Mouse (Mus musculus) MEL (cell line): Measurements from ENCODE around the gene Dot1l. TPM values are rescaled to one million over a fixed set of nuclear protein-coding genes. Genes with fewer than 3 reads are reported as not detected.

Experiments
- DNase-seq: peaks from one replicate; pipeline ENCODE4 v3.0.0; 2011; ENCODE audit warnings: low read depth, low spot score
- H3K27ac ChIP-seq: 2 replicates; pipeline ENCODE4 v1.5.1; 2012; ENCODE audit warnings: low read depth, mild to moderate bottlenecking, control low read depth, low read length, moderate library complexity; ENCODE audit not compliant: control insufficient read depth
- H3K27me3 ChIP-seq, 2 experiments: fragments of 150-350 bp in 1 of 2; sonication (generic) in 1 of 2; 2 replicates each; pipeline ENCODE4 v1.6.1; 2012; ENCODE audit warnings: low read length in 2 of 2, mild to moderate bottlenecking in 2 of 2, improper control_type of control experiment in 1 of 2, moderate library complexity in 1 of 2; ENCODE audit not compliant: insufficient read depth in 2 of 2, control insufficient read depth in 1 of 2
- H3K36me3 ChIP-seq, 2 experiments: 2 replicates each; pipeline ENCODE4 v1.6.1; 2012 to 2014; ENCODE audit warnings: low read length in 2 of 2, improper control_type of control experiment in 1 of 2, inconsistent platforms in 1 of 2, mild to moderate bottlenecking in 1 of 2; ENCODE audit not compliant: insufficient read depth in 2 of 2, control insufficient read depth in 1 of 2
- H3K4me1 ChIP-seq, 2 experiments: fragments of 150-350 bp in 1 of 2; sonication (generic) in 1 of 2; 2 replicates each; pipeline ENCODE4 v1.6.1; 2012; ENCODE audit warnings: low read length in 2 of 2, improper control_type of control experiment in 1 of 2, mild to moderate bottlenecking in 1 of 2; ENCODE audit not compliant: insufficient read depth in 2 of 2, control insufficient read depth in 1 of 2
- H3K4me3 ChIP-seq, 2 experiments: fragments of 150-350 bp in 1 of 2; sonication (generic) in 1 of 2; 2 replicates each; pipeline ENCODE4 v1.5.1; 2012; ENCODE audit warnings: low read depth in 2 of 2, low read length in 2 of 2, mild to moderate bottlenecking in 2 of 2, moderate library complexity in 2 of 2, control low read depth in 1 of 2, improper control_type of control experiment in 1 of 2; ENCODE audit not compliant: control insufficient read depth in 1 of 2, insufficient read depth in 1 of 2
- H3K79me2 ChIP-seq: 2 replicates; pipeline ENCODE4 v1.6.1; 2012; ENCODE audit warnings: mild to moderate bottlenecking, low read length, moderate library complexity; ENCODE audit not compliant: control insufficient read depth, poor library complexity, insufficient read depth
- H3K9ac ChIP-seq: 2 replicates; pipeline ENCODE4 v1.6.1; 2012; ENCODE audit warnings: low read depth, mild to moderate bottlenecking, control low read depth, low read length, moderate library complexity; ENCODE audit not compliant: control insufficient read depth, poor library complexity, severe bottlenecking
- H3K9me3 ChIP-seq: fragments of 150-350 bp; sonication (generic); replicated peaks from 2 replicates; pipeline ENCODE4 v1.6.1; 2012; ENCODE audit warnings: mild to moderate bottlenecking, low read length, improper control_type of control experiment, moderate library complexity; ENCODE audit not compliant: insufficient read depth
- CTCF ChIP-seq, 3 experiments: IDR thresholded peaks in 2 of 3; conservative IDR thresholded peaks in 1 of 3; 2 replicates each; pipeline ENCODE4 v1.5.1; 2011 to 2012; ENCODE audit warnings: low read length in 3 of 3, low read depth in 2 of 3, mild to moderate bottlenecking in 2 of 3, improper control_type of control experiment in 1 of 3, inconsistent platforms in 1 of 3, mixed read lengths in 1 of 3, moderate library complexity in 1 of 3; ENCODE audit not compliant: control insufficient read depth in 1 of 3, insufficient read depth in 1 of 3, poor library complexity in 1 of 3, severe bottlenecking in 1 of 3
- E2F4 ChIP-seq: IDR thresholded peaks from 2 replicates; pipeline ENCODE4 v1.6.1; 2011; ENCODE audit warnings: low read depth, low read length, improper control_type of control experiment, borderline replicate concordance
- ELF1 ChIP-seq: IDR thresholded peaks from 2 replicates; pipeline ENCODE4 v1.6.1; 2014; ENCODE audit warnings: low read depth, mild to moderate bottlenecking, inconsistent platforms, low read length, improper control_type of control experiment, moderate library complexity
- GATA1 ChIP-seq: IDR thresholded peaks from 2 replicates; pipeline ENCODE4 v1.6.1; 2011; ENCODE audit warnings: low read depth, low read length, improper control_type of control experiment
- HCFC1 ChIP-seq: IDR thresholded peaks from 2 replicates; pipeline ENCODE4 v1.6.1; 2012; ENCODE audit warnings: low read depth, mild to moderate bottlenecking, inconsistent platforms, low read length, improper control_type of control experiment, moderate library complexity
- JUND ChIP-seq: IDR thresholded peaks from 2 replicates; pipeline ENCODE4 v1.6.1; 2011; ENCODE audit warnings: low read depth, mild to moderate bottlenecking, improper control_type of control experiment, low read length
- KAT2A ChIP-seq: conservative IDR thresholded peaks from 2 replicates; pipeline ENCODE4 v1.6.1; 2012; ENCODE audit warnings: low read depth, low read length, improper control_type of control experiment, inconsistent platforms
- MAFK ChIP-seq: IDR thresholded peaks from 2 replicates; pipeline ENCODE4 v1.6.1; 2011; ENCODE audit warnings: low read depth, mild to moderate bottlenecking, low read length, improper control_type of control experiment, borderline replicate concordance
- MAZ ChIP-seq: IDR thresholded peaks from 2 replicates; pipeline ENCODE4 v1.6.1; 2012; ENCODE audit warnings: low read depth, mild to moderate bottlenecking, inconsistent platforms, low read length, improper control_type of control experiment
- MEF2A ChIP-seq: IDR thresholded peaks from 2 replicates; pipeline ENCODE4 v1.6.1; 2014; ENCODE audit warnings: low read depth, mild to moderate bottlenecking, inconsistent platforms, low read length, improper control_type of control experiment; ENCODE audit not compliant: poor library complexity, insufficient replicate concordance, severe bottlenecking; ENCODE audit errors: extremely low read depth
- MXI1 ChIP-seq: IDR thresholded peaks from 2 replicates; pipeline ENCODE4 v1.6.1; 2011; ENCODE audit warnings: mild to moderate bottlenecking, low read depth, low read length, improper control_type of control experiment
- POLR2A ChIP-seq, 2 experiments: IDR thresholded peaks; 2 replicates each; pipeline ENCODE4 v1.6.1; 2011 to 2012; ENCODE audit warnings: low read length in 2 of 2, mild to moderate bottlenecking in 2 of 2, control low read depth in 1 of 2, improper control_type of control experiment in 1 of 2, low read depth in 1 of 2, moderate library complexity in 1 of 2; ENCODE audit not compliant: control insufficient read depth in 1 of 2, insufficient read depth in 1 of 2, poor library complexity in 1 of 2
- POLR2AphosphoS2 ChIP-seq: IDR thresholded peaks from 2 replicates; pipeline ENCODE4 v1.6.1; 2011; ENCODE audit warnings: low read length, improper control_type of control experiment
- POLR2AphosphoS5 ChIP-seq: IDR thresholded peaks from 2 replicates; pipeline ENCODE4 v1.6.1; 2012; ENCODE audit warnings: low read depth, borderline replicate concordance, mild to moderate bottlenecking, inconsistent platforms, low read length, moderate library complexity, mixed read lengths
- RAD21 ChIP-seq: IDR thresholded peaks from 2 replicates; pipeline ENCODE4 v1.6.1; 2011; ENCODE audit warnings: mild to moderate bottlenecking, low read depth, low read length, improper control_type of control experiment
- RCOR1 ChIP-seq: IDR thresholded peaks from 2 replicates; pipeline ENCODE4 v1.6.1; 2012; ENCODE audit warnings: low read depth, mild to moderate bottlenecking, inconsistent platforms, low read length, improper control_type of control experiment
- SIN3A ChIP-seq: IDR thresholded peaks from 2 replicates; pipeline ENCODE4 v1.6.1; 2012; ENCODE audit warnings: low read length, improper control_type of control experiment, inconsistent platforms
- TCF12 ChIP-seq: IDR thresholded peaks from 2 replicates; pipeline ENCODE4 v1.6.1; 2014; ENCODE audit warnings: low read depth, mild to moderate bottlenecking, inconsistent platforms, low read length, improper control_type of control experiment, moderate library complexity
- ZC3H11A ChIP-seq: IDR thresholded peaks from 2 replicates; pipeline ENCODE4 v1.6.1; 2012; ENCODE audit warnings: low read depth, mild to moderate bottlenecking, inconsistent platforms, low read length, improper control_type of control experiment
- ZKSCAN1 ChIP-seq: IDR thresholded peaks from 2 replicates; pipeline ENCODE4 v1.6.1; 2012; ENCODE audit warnings: low read depth, mild to moderate bottlenecking, inconsistent platforms, low read length, improper control_type of control experiment, moderate library complexity
- polyA plus RNA-seq, 2 experiments: library from polyadenylated mRNA; stranded (reverse) in 1 of 2; unstranded in 1 of 2; fragments of >175 nt in 1 of 2; fragments of >200 nt in 1 of 2; gene quantifications; 2 replicates each; pipeline versions ENCODE4 v1.2.1 to v1.2.4; 2012; ENCODE audit warnings: low replicate concordance in 2 of 2, low read depth in 1 of 2; ENCODE audit not compliant: insufficient read length in 2 of 2, insufficient read depth in 1 of 2, missing spikeins in 1 of 2
- total RNA-seq: library from RNA; depleted of rRNA; stranded (reverse); fragments of 300-350 nt; gene quantifications from 2 replicates; pipeline ENCODE4 v1.2.3, GENCODE M21; 2012

Gene Dot1l
- total and polyA plus RNA-seq, 3 experiments: 15.0 to 70.6 TPM; not detected in 1

DNA sequence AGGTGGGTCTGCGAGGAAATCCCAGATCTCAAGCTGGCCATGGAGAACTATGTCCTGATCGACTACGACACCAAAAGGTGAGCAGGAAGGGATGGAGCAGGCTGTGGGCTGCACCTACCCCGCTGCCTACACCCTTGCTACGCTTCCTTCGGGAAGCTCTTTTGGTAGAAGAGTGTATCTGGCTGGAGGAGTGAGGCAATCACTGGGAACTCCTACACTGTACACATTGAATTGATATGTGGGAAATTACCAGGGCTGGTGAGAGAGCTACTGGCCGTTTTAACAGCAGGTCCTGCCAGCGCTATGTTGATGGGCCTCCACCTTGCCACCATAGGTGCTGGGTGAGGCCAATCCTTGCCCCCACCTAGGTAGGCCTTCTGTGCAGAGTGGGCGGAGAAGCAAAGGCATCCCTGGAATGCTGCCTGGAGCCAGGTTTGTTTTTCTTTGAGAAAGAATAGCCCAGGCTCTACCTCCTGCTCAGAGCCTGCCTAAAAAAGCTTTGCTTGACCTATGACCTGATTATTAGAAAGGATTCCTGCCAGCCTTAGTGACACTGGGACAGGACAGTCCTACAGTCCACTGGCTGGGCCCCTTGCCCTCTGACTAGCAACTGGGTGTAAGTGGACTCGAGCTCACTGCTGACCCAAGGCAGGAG, 11.3 kb downstream of the Dot1l start:
- TF ChIP-seq GATA1 (no peak), ZC3H11A (no peak)
- TF ChIP-seq, all 39 proteins: peak for 0
- Histone ChIP-seq H3K4me1 (no peaks in the 10 kb centered on the region), H3K79me2 (peaks cover 25% of the 10 kb centered on the region), H3K9ac (no peak overlapping the region), H3K4me3 (no peak overlapping the region), H3K36me3 (peaks cover 0 to 32% of the 10 kb centered on the region in 2 experiments; a peak in 2 of 4 replicates), H3K27me3 (no peaks in the 10 kb centered on the region), H3K27ac (no peak overlapping the region), H3K9me3 (no peaks in the 10 kb centered on the region)
- no peak for DNase-seq

DNA sequence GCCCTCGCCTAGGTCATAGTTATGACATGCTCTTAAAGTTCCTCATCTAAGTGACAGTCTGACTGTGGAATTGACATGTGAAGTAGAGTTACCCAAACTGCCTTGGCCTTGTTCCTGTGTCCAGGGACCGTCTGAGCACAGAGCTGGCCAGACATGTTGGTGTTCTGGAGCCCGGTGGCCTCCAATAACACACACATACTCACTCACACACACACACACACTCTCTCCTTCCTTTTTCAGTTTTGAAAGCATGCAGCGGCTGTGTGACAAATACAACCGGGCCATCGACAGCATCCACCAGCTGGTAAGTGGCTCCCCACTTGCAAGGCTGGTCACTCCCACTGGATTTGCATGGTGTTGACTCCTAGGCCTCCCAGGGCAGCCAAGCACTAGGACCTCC, 13.4 kb downstream of the Dot1l start:
- peaks cover 2 to 7% of the 10 kb centered on the region in 2 experiments; a peak in 1 of 4 replicates for H3K4me1 ChIP-seq
- H3K36me3 ChIP-seq: peaks cover under 1 to 34% of the 10 kb centered on the region in 2 experiments; a peak in 3 of 4 replicates
- H3K4me3 ChIP-seq: no peak overlapping the region
- peaks cover 7% of the 10 kb centered on the region; the same call in 1 of the 2 replicates for H3K79me2 ChIP-seq
- H3K27me3 ChIP-seq: no peaks in the 10 kb centered on the region
- TF ChIP-seq ELF1 (no peak), MXI1 (no peak), TCF12 (no peak), CTCF (IDR thresholded peaks at IDR 0.05 in 2 of 3, conservative IDR thresholded peaks at IDR 0.05 in 1 of 3; ENCODE audit: control insufficient read depth in 1 of 3, insufficient read depth in 1 of 3, low read depth in 2 of 3, low read length in 3 of 3, poor library complexity in 1 of 3, severe bottlenecking in 1 of 3) (no peak), MAZ (no peak), GATA1 (no peak), ZKSCAN1 (no peak)
- no peaks in the 10 kb centered on the region for H3K9me3 ChIP-seq
- H3K9ac ChIP-seq: no peak overlapping the region
- no peak overlapping the region for H3K27ac ChIP-seq
- no peak for DNase-seq

DNA sequence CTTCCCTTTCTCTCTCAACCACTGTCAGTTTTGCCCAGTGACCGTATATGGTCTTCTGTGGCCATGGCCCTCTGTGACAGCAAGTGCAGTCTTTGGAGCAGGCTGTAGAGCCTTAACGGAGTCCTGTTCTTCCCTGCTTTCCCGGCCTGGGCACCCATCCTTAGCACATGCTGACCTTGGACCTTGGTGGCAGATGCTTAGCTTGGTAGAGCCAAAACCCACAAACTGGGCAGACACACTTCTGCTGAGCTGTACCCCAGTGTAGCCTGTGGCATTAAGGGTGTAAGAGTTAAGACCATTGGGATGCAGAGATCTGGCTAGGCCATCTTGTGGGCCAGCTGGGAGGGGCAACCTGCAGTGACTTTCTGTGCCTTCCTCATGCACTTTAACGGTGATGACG, 18.8 kb downstream of the Dot1l start:
- H3K36me3 ChIP-seq: peaks cover 10 to 31% of the 10 kb centered on the region in 2 experiments
- no peak overlapping the region for H3K9ac ChIP-seq
- H3K9me3 ChIP-seq: no peaks in the 10 kb centered on the region
- no peaks in the 10 kb centered on the region for H3K27me3 ChIP-seq
- H3K4me1 ChIP-seq: peaks cover 12 to 18% of the 10 kb centered on the region in 2 experiments
- no peak overlapping the region for H3K4me3 ChIP-seq
- H3K27ac ChIP-seq: no peak overlapping the region
- no peaks in the 10 kb centered on the region; the same call in 1 of the 2 replicates for H3K79me2 ChIP-seq
- DNase-seq: no peak
- TF ChIP-seq RAD21 (no peak), POLR2AphosphoS5 (no peak), MAFK (no peak), POLR2A (IDR thresholded peaks at IDR 0.05; ENCODE audit: control insufficient read depth in 1 of 2, insufficient read depth in 1 of 2, low read depth in 1 of 2, low read length in 2 of 2, poor library complexity in 1 of 2) (no peak), POLR2AphosphoS2 (no peak), KAT2A (no peak), RCOR1 (no peak), SIN3A (no peak), ZC3H11A (no peak), MAZ (no peak), E2F4 (no peak), JUND (no peak), HCFC1 (no peak), MEF2A (no peak)
- TF ChIP-seq, all 39 proteins: peak for 0
